ENCODE assay signal across 8 mouse cellular contexts in genomic region chr13:67108821-67109206, GRCm38 (mm10). TPM values are rescaled to one million over a fixed set of nuclear protein-coding genes. Genes with fewer than 3 reads are reported as not detected.
DNase-seq lines count a peak whose midpoint lies in the region; ATAC-seq and TF ChIP-seq lines count a peak whose summit lies in the region.

No protein-coding gene starts in this region.

- TF ChIP-seq CTCF in C2C12 (IDR thresholded peaks at IDR 0.05; ENCODE audit: control insufficient read depth, insufficient read depth, insufficient read length), result no peak
- no peak for TF ChIP-seq CTCF in hindbrain, postnatal 0 days (IDR thresholded peaks at IDR 0.05; ENCODE audit: low read depth)

- H3K4me1 ChIP-seq in heart, embryonic 13.5 days, result peaks cover 10% of the 10 kb centered on the region
- H3K4me1 ChIP-seq in embryonic facial prominence, embryonic 11.5 days (ENCODE audit: control insufficient read depth, insufficient read depth, low read length), result no peaks in the 10 kb centered on the region
- no peaks in the 10 kb centered on the region for H3K4me1 ChIP-seq in hindbrain, postnatal 0 days (ENCODE audit: insufficient read depth, low read length)

- H3K79me3 ChIP-seq in C2C12 (ENCODE audit: low read depth), result peaks cover 1% of the 10 kb centered on the region

- no peaks in the 10 kb centered on the region; the same call in 1 of the 2 replicates for H3K9me3 ChIP-seq in heart, embryonic 13.5 days
- no peaks in the 10 kb centered on the region for H3K9me3 ChIP-seq in embryonic facial prominence, embryonic 11.5 days (replicated peaks; ENCODE audit: control insufficient read depth, low read length)
- no peaks in the 10 kb centered on the region for H3K9me3 ChIP-seq in hindbrain, postnatal 0 days (ENCODE audit: low read length)

- no peak for DNase-seq in heart, postnatal 10 days
- no peak for DNase-seq in embryonic facial prominence, embryonic 11.5 days (ENCODE audit: low spot score)
- DNase-seq in hindbrain, postnatal 0 days (ENCODE audit: low spot score), result no peak
- no peak for DNase-seq in B cell, adult 2 months
- no peak for DNase-seq in embryo, embryonic 9.5 days (ENCODE audit: extremely low spot score)

- WGBS in heart, embryonic 13.5 days, result 6% methylated on average over 9 of the region's 9 CpGs
- 7% methylated on average over 9 of the region's 9 CpGs for WGBS in embryonic facial prominence, embryonic 11.5 days
- WGBS in hindbrain, postnatal 0 days, result 6% methylated on average over 9 of the region's 9 CpGs

- H3K4me3 ChIP-seq in heart, embryonic 13.5 days, result peak overlapping the region; percentile 80
- H3K4me3 ChIP-seq in C2C12 (ENCODE audit: insufficient read depth, poor library complexity, severe bottlenecking), result peak overlapping the region; percentile 15
- peak overlapping the region; percentile 59 for H3K4me3 ChIP-seq in embryonic facial prominence, embryonic 11.5 days (ENCODE audit: low read depth, low read length)
- H3K4me3 ChIP-seq in hindbrain, postnatal 0 days (ENCODE audit: low read length), result peak overlapping the region; percentile 60

- H3ac ChIP-seq in C2C12 (ENCODE audit: control insufficient read depth, insufficient read length, low read depth), result no peak overlapping the region

- H3K9ac ChIP-seq in heart, embryonic 13.5 days, result peak overlapping the region; percentile 42
- H3K9ac ChIP-seq in embryonic facial prominence, embryonic 11.5 days (replicated peaks; ENCODE audit: low read length), result peak overlapping the region; percentile 37; the same call in 1 of the 2 replicates
- no peak overlapping the region for H3K9ac ChIP-seq in hindbrain, postnatal 0 days (replicated peaks; ENCODE audit: low read length)

- H3K27ac ChIP-seq in heart, embryonic 13.5 days (replicated peaks), result peak overlapping the region; percentile 96
- H3K27ac ChIP-seq in embryonic facial prominence, embryonic 11.5 days (replicated peaks; ENCODE audit: low read depth, low read length), result no peak overlapping the region
- H3K27ac ChIP-seq in hindbrain, postnatal 0 days, result peak overlapping the region; percentile 46; the same call in 1 of the 2 replicates

- intact Hi-C loops in heart, postnatal 10 days (cut with DNase I), result loop anchor here (1.0 to 10.0 kb wide), 6 partner anchors 20 to 736 kb away; partner anchors contain the start of genes Zfp457, Zfp712 and Zfp738

- ATAC-seq in heart, embryonic 13.5 days (ENCODE audit: extremely low read depth, insufficient number of reproducible peaks, low FRiP score, low TSS enrichment), result peak; percentile 38; the same call in 1 of the 2 replicates
- ATAC-seq in embryonic facial prominence, embryonic 11.5 days (replicated peaks; ENCODE audit: insufficient number of reproducible peaks, low FRiP score, low TSS enrichment, low read depth), result peak; percentile 46
- peak; percentile 78 for ATAC-seq in hindbrain, postnatal 0 days
- peak; percentile 85 for ATAC-seq in megakaryocyte-erythroid progenitor cell, adult 5-6 weeks (replicated peaks; ENCODE audit: low FRiP score, low TSS enrichment, poor library complexity, severe bottlenecking)

- H3K4me2 ChIP-seq in heart, embryonic 13.5 days, result peak overlapping the region; percentile 86
- peak overlapping the region; percentile 21; the same call in 1 of the 2 replicates for H3K4me2 ChIP-seq in embryonic facial prominence, embryonic 11.5 days (ENCODE audit: low read depth, low read length)
- peak overlapping the region; percentile 87 for H3K4me2 ChIP-seq in hindbrain, postnatal 0 days (ENCODE audit: low read depth, low read length)

- H3K36me3 ChIP-seq in heart, embryonic 13.5 days, result peaks cover 13% of the 10 kb centered on the region
- peaks cover 6% of the 10 kb centered on the region for H3K36me3 ChIP-seq in C2C12 (ENCODE audit: control insufficient read depth, insufficient read depth)
- peaks cover 3% of the 10 kb centered on the region; the same call in 1 of the 2 replicates for H3K36me3 ChIP-seq in embryonic facial prominence, embryonic 11.5 days (replicated peaks; ENCODE audit: control insufficient read depth, insufficient read depth, low read depth, low read length)
- H3K36me3 ChIP-seq in hindbrain, postnatal 0 days (ENCODE audit: insufficient read depth, low read length), result no peaks in the 10 kb centered on the region

- peaks cover 10% of the 10 kb centered on the region for H3K79me2 ChIP-seq in C2C12 (ENCODE audit: control insufficient read depth, insufficient read depth)

- no peaks in the 10 kb centered on the region for H3K27me3 ChIP-seq in heart, embryonic 13.5 days (replicated peaks)
- H3K27me3 ChIP-seq in C2C12 (ENCODE audit: control insufficient read depth, insufficient read depth, insufficient read length), result no peaks in the 10 kb centered on the region
- no peaks in the 10 kb centered on the region for H3K27me3 ChIP-seq in embryonic facial prominence, embryonic 11.5 days (ENCODE audit: control insufficient read depth, insufficient read depth, low read length)
- H3K27me3 ChIP-seq in hindbrain, postnatal 0 days (ENCODE audit: insufficient read depth, low read length), result no peaks in the 10 kb centered on the region

TF ChIP-seq in C2C12, 6 proteins besides CTCF, POLR2A, EP300 and RAD21:
- no peak for TF ChIP-seq MAX (IDR thresholded peaks at IDR 0.05)
- no peak for TF ChIP-seq USF1 (IDR thresholded peaks at IDR 0.05; ENCODE audit: low read depth)
- TF ChIP-seq MYOG (IDR thresholded peaks at IDR 0.05; ENCODE audit: control insufficient read depth, extremely low read depth, insufficient read length), result no peak
- no peak for TF ChIP-seq FOSL1 (IDR thresholded peaks at IDR 0.05; ENCODE audit: insufficient read depth, low read length, poor library complexity, severe bottlenecking)
- no peak for TF ChIP-seq MYOD1 (IDR thresholded peaks at IDR 0.05; ENCODE audit: control insufficient read depth, insufficient read length, low read depth)
- no peak for TF ChIP-seq CEBPB (IDR thresholded peaks at IDR 0.05; ENCODE audit: low read depth)

RNA-seq across cellular contexts. Expression of gene Gm28557, which starts 0.4 kb away (rescaled TPM):
- polyA plus RNA-seq in heart, embryonic 13.5 days (2015; fragmentation: Nextera tagmentation; extraction: Ambion mirVana), result 1.2 and 2.2 TPM in 2 replicates
- 1 to 10 TPM in 1 of 2 experiments, under 1 TPM in 1; 0.96 to 1.8 TPM for total RNA-seq in heart, postnatal 10 days (2021)
- 0.91 TPM for polyA plus RNA-seq in C2C12 (2012; fragmentation: generic; extraction: Trizol)
- 2.1 and 3.2 TPM in 2 replicates for polyA plus RNA-seq in embryonic facial prominence, embryonic 11.5 days (2014; fragmentation: Nextera tagmentation; extraction: Ambion mirVana)
- total RNA-seq in hindbrain, postnatal 0 days (2014; rRNA removed), result 0.43 and 2.7 TPM in 2 replicates
- 0.78 and 1.3 TPM in 2 replicates for polyA plus RNA-seq in hindbrain, postnatal 0 days (2015; fragmentation: Nextera tagmentation; extraction: Ambion mirVana)
- 3.1 and 6.2 TPM in 2 replicates for total RNA-seq in megakaryocyte-erythroid progenitor cell, adult 5-6 weeks (2014; fragmentation: Nextera tagmentation)
- total RNA-seq in megakaryocyte-erythroid progenitor cell, adult 5-6 weeks (2017), result 5.3 and 6.3 TPM in 2 replicates

RNA-seq across cellular contexts. Expression of gene Rslcan18, which starts 7.2 kb away (rescaled TPM):
- 0.11 and 0.60 TPM in 2 replicates for polyA plus RNA-seq in heart, embryonic 13.5 days (2015; fragmentation: Nextera tagmentation; extraction: Ambion mirVana)
- total RNA-seq in heart, postnatal 10 days (2021), result under 1 TPM; 0.19 to 0.27 TPM
- polyA plus RNA-seq in C2C12 (2012; fragmentation: generic; extraction: Trizol), result 0.08 TPM
- polyA plus RNA-seq in embryonic facial prominence, embryonic 11.5 days (2014; fragmentation: Nextera tagmentation; extraction: Ambion mirVana), result 0.24 and 0.39 TPM in 2 replicates
- total RNA-seq in hindbrain, postnatal 0 days (2014; rRNA removed), result 0.05 TPM in 1 of 2 replicates, not detected in the other
- polyA plus RNA-seq in hindbrain, postnatal 0 days (2015; fragmentation: Nextera tagmentation; extraction: Ambion mirVana), result not detected in 2 replicates
- total RNA-seq in megakaryocyte-erythroid progenitor cell, adult 5-6 weeks (2014; fragmentation: Nextera tagmentation), result 0.22 and 2.1 TPM in 2 replicates
- 0.15 and 0.99 TPM in 2 replicates for total RNA-seq in megakaryocyte-erythroid progenitor cell, adult 5-6 weeks (2017)

RNA-seq across cellular contexts. Expression of gene Zfp708, which starts 11.0 kb away (rescaled TPM):
- 2.8 and 3.0 TPM in 2 replicates for polyA plus RNA-seq in heart, embryonic 13.5 days (2015; fragmentation: Nextera tagmentation; extraction: Ambion mirVana)
- total RNA-seq in heart, postnatal 10 days (2021), result 1 to 10 TPM; 1.1 to 1.9 TPM
- 0.23 TPM for polyA plus RNA-seq in C2C12 (2012; fragmentation: generic; extraction: Trizol)
- polyA plus RNA-seq in embryonic facial prominence, embryonic 11.5 days (2014; fragmentation: Nextera tagmentation; extraction: Ambion mirVana), result 10.1 and 11.5 TPM in 2 replicates
- total RNA-seq in hindbrain, postnatal 0 days (2014; rRNA removed), result 1.8 and 4.2 TPM in 2 replicates
- polyA plus RNA-seq in hindbrain, postnatal 0 days (2015; fragmentation: Nextera tagmentation; extraction: Ambion mirVana), result 3.9 and 4.6 TPM in 2 replicates
- 3.4 and 6.3 TPM in 2 replicates for total RNA-seq in megakaryocyte-erythroid progenitor cell, adult 5-6 weeks (2014; fragmentation: Nextera tagmentation)
- 2.0 and 4.7 TPM in 2 replicates for total RNA-seq in megakaryocyte-erythroid progenitor cell, adult 5-6 weeks (2017)

RNA-seq across cellular contexts. Expression of gene Zfp759, which starts 12.6 kb away (rescaled TPM):
- polyA plus RNA-seq in heart, embryonic 13.5 days (2015; fragmentation: Nextera tagmentation; extraction: Ambion mirVana), result 1.4 and 1.5 TPM in 2 replicates
- 1 to 10 TPM; 3.7 to 4.9 TPM for total RNA-seq in heart, postnatal 10 days (2021)
- 0.40 TPM for polyA plus RNA-seq in C2C12 (2012; fragmentation: generic; extraction: Trizol)
- polyA plus RNA-seq in embryonic facial prominence, embryonic 11.5 days (2014; fragmentation: Nextera tagmentation; extraction: Ambion mirVana), result 2.7 and 3.8 TPM in 2 replicates
- 4.8 and 5.9 TPM in 2 replicates for total RNA-seq in hindbrain, postnatal 0 days (2014; rRNA removed)
- polyA plus RNA-seq in hindbrain, postnatal 0 days (2015; fragmentation: Nextera tagmentation; extraction: Ambion mirVana), result 2.2 and 2.5 TPM in 2 replicates
- total RNA-seq in megakaryocyte-erythroid progenitor cell, adult 5-6 weeks (2014; fragmentation: Nextera tagmentation), result 2.2 and 6.3 TPM in 2 replicates
- total RNA-seq in megakaryocyte-erythroid progenitor cell, adult 5-6 weeks (2017), result 3.7 and 5.6 TPM in 2 replicates

RNA-seq across cellular contexts. Expression of gene Zfp712, which starts 47.8 kb away (rescaled TPM):
- polyA plus RNA-seq in heart, embryonic 13.5 days (2015; fragmentation: Nextera tagmentation; extraction: Ambion mirVana), result 2.1 and 2.3 TPM in 2 replicates
- 1 to 10 TPM; 1.4 to 2.2 TPM for total RNA-seq in heart, postnatal 10 days (2021)
- polyA plus RNA-seq in C2C12 (2012; fragmentation: generic; extraction: Trizol), result 0.09 TPM
- polyA plus RNA-seq in embryonic facial prominence, embryonic 11.5 days (2014; fragmentation: Nextera tagmentation; extraction: Ambion mirVana), result 5.0 and 5.6 TPM in 2 replicates
- total RNA-seq in hindbrain, postnatal 0 days (2014; rRNA removed), result 3.6 TPM in 2 replicates
- 2.5 and 2.7 TPM in 2 replicates for polyA plus RNA-seq in hindbrain, postnatal 0 days (2015; fragmentation: Nextera tagmentation; extraction: Ambion mirVana)
- 2.3 and 3.3 TPM in 2 replicates for total RNA-seq in megakaryocyte-erythroid progenitor cell, adult 5-6 weeks (2014; fragmentation: Nextera tagmentation)
- total RNA-seq in megakaryocyte-erythroid progenitor cell, adult 5-6 weeks (2017), result 3.7 and 7.1 TPM in 2 replicates

Comparison
In these comparisons a context has a peak if more than half of its experiments do, and no peak if none do; other contexts are left out.
1. H3K4me2 ChIP-seq: peak in every context shown above with its lines; median percentile 87 in hindbrain, postnatal 0 days; 86 in heart, embryonic 13.5 days; 21 in embryonic facial prominence, embryonic 11.5 days.
2. H3K4me3 ChIP-seq: peak in every context shown above with its lines; median percentile 80 in heart, embryonic 13.5 days; 60 in hindbrain, postnatal 0 days; 59 in embryonic facial prominence, embryonic 11.5 days; 15 in C2C12.